ENCODE assay signal across 8 mouse cellular contexts in the genomic region with DNA sequence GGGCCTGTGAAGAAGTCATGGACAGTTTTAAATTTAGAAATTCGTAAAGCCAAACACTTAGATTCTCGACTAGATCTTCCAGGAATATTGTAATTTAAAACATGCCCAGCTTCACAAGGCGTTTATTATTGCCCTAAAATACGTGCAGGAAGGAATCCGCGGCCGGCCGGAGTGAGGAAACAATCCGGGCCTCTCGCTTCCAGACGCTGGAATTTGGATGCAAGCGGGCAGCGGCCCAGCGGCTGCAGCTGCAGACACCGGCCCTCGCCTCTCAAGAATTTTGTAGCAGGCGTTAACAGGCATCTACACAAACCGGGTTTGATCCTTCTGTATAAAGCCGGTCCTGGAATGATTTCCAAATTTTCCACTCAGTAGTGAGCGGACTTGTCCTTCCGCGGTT.
A peak's percentile ranks its signal among the peaks of the same experiment; 100 is the strongest.
DNase-seq lines count a peak whose midpoint lies in the region; ATAC-seq and TF ChIP-seq lines count a peak whose summit lies in the region.

No protein-coding gene starts in this region.

- no peaks in the 10 kb centered on the region for H3K27me3 ChIP-seq in limb, embryonic 11.5 days (ENCODE audit: control insufficient read depth, insufficient read depth, low read length)
- H3K27me3 ChIP-seq in midbrain, embryonic 15.5 days (replicated peaks) = peaks cover 50% of the 10 kb centered on the region

- ATAC-seq in limb, embryonic 11.5 days (ENCODE audit: insufficient number of reproducible peaks, low FRiP score, low TSS enrichment, low read depth) = no peak
- ATAC-seq in midbrain, embryonic 15.5 days (replicated peaks) = no peak
- no peak for ATAC-seq in monocyte, adult 5-6 weeks (replicated peaks; ENCODE audit: insufficient number of reproducible peaks, low FRiP score, low TSS enrichment, poor library complexity, severe bottlenecking)

- no peaks in the 10 kb centered on the region for H3K36me3 ChIP-seq in limb, embryonic 11.5 days (ENCODE audit: control insufficient read depth, insufficient read depth, low read length)
- no peaks in the 10 kb centered on the region for H3K36me3 ChIP-seq in midbrain, embryonic 15.5 days (replicated peaks)

- TF ChIP-seq CTCF in embryonic fibroblast, embryonic 13.5 days (IDR thresholded peaks at IDR 0.05; ENCODE audit: borderline replicate concordance, insufficient read depth, low read length) = no peak

- H3K4me3 ChIP-seq in embryonic fibroblast, embryonic 13.5 days (ENCODE audit: insufficient read depth, low read length) = peak overlapping the region; percentile 6; the same call in 1 of the 2 replicates
- H3K4me3 ChIP-seq in limb, embryonic 11.5 days (ENCODE audit: low read depth, low read length) = peak overlapping the region; percentile 24
- no peak overlapping the region for H3K4me3 ChIP-seq in midbrain, embryonic 15.5 days

- peak overlapping the region; percentile 85 for H3K9ac ChIP-seq in limb, embryonic 11.5 days (ENCODE audit: low read length)
- no peak overlapping the region for H3K9ac ChIP-seq in midbrain, embryonic 15.5 days

- no peaks in the 10 kb centered on the region for H3K9me3 ChIP-seq in limb, embryonic 11.5 days (ENCODE audit: control insufficient read depth, low read length)
- H3K9me3 ChIP-seq in midbrain, embryonic 15.5 days = no peaks in the 10 kb centered on the region

- peaks cover 6% of the 10 kb centered on the region; the same call in 1 of the 2 replicates for H3K4me1 ChIP-seq in embryonic fibroblast, embryonic 13.5 days (ENCODE audit: control insufficient read depth, insufficient read depth, low read length)
- H3K4me1 ChIP-seq in limb, embryonic 11.5 days (ENCODE audit: control insufficient read depth, insufficient read depth, low read length) = peaks cover 31% of the 10 kb centered on the region
- H3K4me1 ChIP-seq in midbrain, embryonic 15.5 days = peaks cover 15% of the 10 kb centered on the region

- peak overlapping the region; percentile 83 for H3K4me2 ChIP-seq in limb, embryonic 11.5 days (ENCODE audit: low read depth, severe bottlenecking)
- peak overlapping the region; percentile 35 for H3K4me2 ChIP-seq in midbrain, embryonic 15.5 days

- peak overlapping the region; percentile 92 for H3K27ac ChIP-seq in embryonic fibroblast, embryonic 13.5 days (ENCODE audit: insufficient read depth, low read length)
- peak overlapping the region; percentile 96 for H3K27ac ChIP-seq in limb, embryonic 11.5 days (replicated peaks; ENCODE audit: low read depth, low read length)
- peak overlapping the region; percentile 42; the same call in 1 of the 2 replicates for H3K27ac ChIP-seq in midbrain, embryonic 15.5 days

- DNase-seq in layer of hippocampus, postnatal 25 days (ENCODE audit: extremely low spot score in 1 of 2, low spot score in 1 of 2) = peak; percentile 27 to 28
- no peak for DNase-seq in layer of hippocampus, postnatal 36 days
- DNase-seq in heart, postnatal 14 days = peak; percentile 79 to 83
- DNase-seq in limb, embryonic 11.5 days (ENCODE audit: low spot score) = peak; percentile 83
- no peak for DNase-seq in cerebellum, adult 11-12 months

- WGBS in limb, embryonic 11.5 days = under 1% methylated on average over 22 of the region's 22 CpGs
- WGBS in midbrain, embryonic 15.5 days = 4% methylated on average over 22 of the region's 22 CpGs

- peak; percentile 40; the same call in 1 of the 2 replicates for TF ChIP-seq POLR2A in embryonic fibroblast, embryonic 13.5 days (IDR thresholded peaks at IDR 0.05; ENCODE audit: low read depth, low read length)

- intact Hi-C loops in heart, postnatal 14 days (cut with DNase I) = no loop called here

Comparison
In these comparisons a context has a peak if more than half of its experiments do, and no peak if none do; other contexts are left out.
1. DNase-seq: peak in layer of hippocampus, postnatal 25 days (2 of 2), heart, postnatal 14 days (2 of 2) and limb, embryonic 11.5 days (single experiment); none in layer of hippocampus, postnatal 36 days (0 of 2) and cerebellum, adult 11-12 months (single experiment).
2. H3K27ac ChIP-seq: peak in every context shown above with its lines; median percentile 96 in limb, embryonic 11.5 days; 92 in embryonic fibroblast, embryonic 13.5 days; 42 in midbrain, embryonic 15.5 days.